Mouse (Mus musculus): ENCODE measurements at regions not wholly inside any gene's neighbourhood (a gene's known extent, or its start where the extent isn't known, plus 50 kb on each side); places are given as distances from the start of the nearest gene placed in this dataset.

DNA sequence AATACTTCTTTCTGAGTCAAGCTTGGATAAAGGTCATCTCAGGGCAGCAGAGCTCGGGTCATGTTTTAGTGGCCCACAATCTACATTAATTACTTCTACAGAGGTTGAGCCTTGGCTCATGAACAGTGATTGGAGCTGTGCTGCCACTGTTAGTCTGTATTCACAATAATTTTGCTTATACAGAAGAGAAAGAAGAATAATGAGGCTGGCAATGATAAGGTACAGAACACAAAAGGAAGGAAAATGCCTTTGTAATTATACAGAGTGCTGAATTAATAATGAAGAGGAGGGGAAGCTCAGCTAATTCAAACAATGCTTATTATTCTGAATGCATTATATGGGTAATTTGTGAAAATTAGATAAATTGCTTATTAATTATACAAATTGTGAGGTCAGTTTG, 573.9 kb upstream of the Cblb start:
- ATAC-seq (ENCODE audit: insufficient number of reproducible peaks, low FRiP score, low TSS enrichment): no peak

DNA sequence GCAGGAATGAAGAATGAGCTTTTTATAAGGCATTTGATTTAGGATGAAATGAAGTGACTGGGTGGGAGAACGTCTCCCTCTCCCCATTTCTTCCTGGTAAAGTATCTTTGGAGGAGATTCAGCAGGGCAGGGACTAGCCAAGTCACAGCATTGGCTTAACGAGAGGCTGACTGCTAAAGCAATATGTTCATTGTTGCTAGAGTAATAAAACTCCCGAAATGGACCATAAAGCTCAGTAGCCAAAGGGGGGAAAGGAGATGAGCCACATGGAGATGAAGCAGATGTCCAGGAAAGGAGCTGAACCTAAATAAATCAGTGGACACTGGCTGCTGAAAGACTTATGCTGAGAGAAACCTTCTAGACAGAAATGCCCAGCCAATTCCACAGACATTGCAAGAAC, 555.3 kb upstream of the Cblb start:
- peak; percentile 98 for ATAC-seq (ENCODE audit: insufficient number of reproducible peaks, low FRiP score, low TSS enrichment)

DNA sequence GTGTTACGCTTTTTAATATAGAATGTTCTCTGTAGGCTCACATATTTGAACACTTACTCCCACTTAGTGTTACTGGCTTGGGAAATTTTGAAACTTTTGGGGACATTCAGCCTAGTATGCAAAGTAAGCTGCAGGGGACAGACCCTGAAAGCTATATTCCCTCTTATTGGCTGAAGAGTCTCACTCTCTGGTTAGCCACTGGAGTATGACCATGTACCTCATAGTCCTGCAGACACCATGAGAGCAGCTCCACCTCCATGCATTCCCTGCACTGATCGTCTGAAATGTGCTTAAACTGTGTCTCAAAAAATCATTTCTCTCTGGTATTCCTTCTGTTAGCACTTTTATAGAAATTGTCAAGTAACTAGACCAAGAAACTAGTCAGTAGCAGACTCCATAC, 534.9 kb upstream of the Cblb start:
- no peak; the same call in 1 of the 2 replicates for ATAC-seq (ENCODE audit: insufficient number of reproducible peaks, low FRiP score, low TSS enrichment)

DNA sequence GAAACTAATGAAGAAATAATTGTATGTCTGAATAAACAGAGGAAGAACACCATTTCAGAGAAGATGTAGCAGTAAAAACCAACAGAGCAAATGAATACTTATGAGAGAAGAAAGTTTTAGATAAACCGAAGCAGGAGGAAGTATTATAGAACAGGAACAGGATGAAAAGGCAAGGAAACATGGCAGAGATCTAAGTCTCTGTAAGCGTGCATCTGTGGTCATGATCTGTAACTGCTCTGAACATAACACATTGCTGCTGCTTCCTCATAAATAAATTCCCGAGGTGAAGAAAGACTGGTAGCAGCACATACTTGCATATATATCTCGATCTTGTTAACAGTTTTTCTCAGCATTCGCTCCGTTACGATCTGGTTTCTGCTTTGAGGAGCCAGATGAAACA, 533.2 kb upstream of the Cblb start:
- ATAC-seq (ENCODE audit: insufficient number of reproducible peaks, low FRiP score, low TSS enrichment): no peak

DNA sequence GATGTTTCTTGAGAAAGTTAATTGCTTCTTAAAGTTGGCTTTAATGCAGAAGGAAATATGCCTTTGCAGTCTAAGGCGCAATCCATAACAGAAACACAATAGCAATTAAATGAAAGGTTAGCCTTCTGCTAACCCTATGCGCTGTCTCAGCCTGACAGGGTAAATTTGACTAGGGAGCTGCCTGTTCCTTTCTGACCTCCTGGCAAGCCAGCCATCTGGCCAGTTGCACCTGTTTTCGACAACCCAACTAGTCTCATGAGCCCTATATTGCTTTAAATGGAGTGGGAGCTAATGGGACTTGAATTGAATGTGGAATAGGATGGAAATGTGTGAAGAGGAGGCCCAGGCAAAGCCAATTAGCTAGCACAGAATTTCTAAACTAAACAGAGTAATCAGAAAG, 513.9 kb upstream of the Cblb start:
- ATAC-seq (ENCODE audit: insufficient number of reproducible peaks, low FRiP score, low TSS enrichment): peak; percentile 99

DNA sequence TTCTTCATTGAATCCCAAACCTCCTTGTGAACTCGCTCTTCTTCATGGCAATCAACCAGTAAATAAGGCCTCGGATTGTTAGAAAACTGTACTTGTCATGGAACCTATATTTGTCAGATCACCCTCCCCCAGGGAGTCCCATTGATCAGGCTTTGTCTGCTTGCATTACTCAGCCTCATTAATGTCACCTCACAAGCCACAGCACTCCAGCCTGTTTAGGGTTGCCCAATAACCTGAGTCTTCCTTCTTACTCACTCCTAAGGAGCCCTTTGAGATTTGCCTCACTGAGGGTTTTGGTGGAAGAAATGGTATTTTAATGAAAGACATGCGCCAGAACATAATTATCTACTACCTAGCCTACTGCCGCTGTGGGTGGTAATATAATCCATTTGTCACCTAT, 510.3 kb upstream of the Cblb start:
- ATAC-seq (ENCODE audit: insufficient number of reproducible peaks, low FRiP score, low TSS enrichment): no peak

DNA sequence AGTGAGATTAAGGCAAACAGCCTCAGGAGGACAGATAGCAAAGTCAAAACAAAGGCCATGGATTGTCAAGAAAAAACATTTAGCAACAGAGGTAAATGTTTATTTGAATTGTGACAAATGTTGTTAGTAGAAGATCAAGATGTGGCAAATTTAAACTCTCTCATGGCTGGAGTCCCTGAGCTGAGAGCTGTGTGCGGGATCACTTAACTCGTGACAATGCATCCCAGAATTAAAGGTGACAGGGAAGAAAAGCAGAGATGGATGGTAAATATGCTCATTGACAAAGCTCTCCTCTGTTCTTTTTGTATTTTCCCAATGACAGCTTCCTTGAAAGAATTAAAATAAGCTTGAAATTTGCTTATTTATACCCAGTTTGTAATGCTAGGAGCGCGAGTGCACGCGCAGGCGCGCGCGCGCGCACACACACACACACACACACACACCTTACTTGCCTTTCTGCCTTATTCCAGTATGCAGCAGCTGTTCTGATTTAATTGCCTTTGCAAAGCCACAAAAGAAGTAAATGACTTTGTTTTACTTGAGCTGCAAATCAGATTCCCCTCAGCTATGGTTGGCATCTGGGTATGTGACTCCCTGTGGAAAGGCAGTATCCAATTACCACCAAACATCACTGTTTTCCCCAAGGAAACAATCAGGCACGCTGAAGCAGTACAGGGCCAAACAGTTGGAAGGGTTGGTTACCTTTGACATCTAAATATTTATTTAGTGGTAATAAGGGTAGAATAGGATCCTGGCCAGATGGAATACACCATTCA, 509.5 kb upstream of the Cblb start:
- no peak for ATAC-seq (ENCODE audit: insufficient number of reproducible peaks, low FRiP score, low TSS enrichment)

DNA sequence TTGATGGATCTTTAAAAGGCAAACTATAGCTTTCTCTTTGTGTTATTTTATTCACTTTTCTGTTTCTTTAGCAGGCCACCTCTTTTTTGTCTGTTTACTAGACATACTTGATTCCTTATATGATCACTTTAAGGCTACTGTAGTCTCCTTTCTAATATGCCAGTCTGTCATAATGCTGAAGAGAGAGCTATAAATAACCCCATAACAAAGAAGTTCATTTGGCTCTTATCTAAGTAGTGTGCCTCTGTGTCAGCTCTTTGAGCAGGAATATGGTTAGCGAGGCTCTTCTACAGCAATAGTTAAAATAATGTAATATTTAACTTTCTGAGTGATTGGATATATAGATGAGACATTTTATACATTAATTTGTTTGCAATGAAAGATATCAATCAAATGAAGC, 507.0 kb upstream of the Cblb start:
- no peak for ATAC-seq (ENCODE audit: insufficient number of reproducible peaks, low FRiP score, low TSS enrichment)

DNA sequence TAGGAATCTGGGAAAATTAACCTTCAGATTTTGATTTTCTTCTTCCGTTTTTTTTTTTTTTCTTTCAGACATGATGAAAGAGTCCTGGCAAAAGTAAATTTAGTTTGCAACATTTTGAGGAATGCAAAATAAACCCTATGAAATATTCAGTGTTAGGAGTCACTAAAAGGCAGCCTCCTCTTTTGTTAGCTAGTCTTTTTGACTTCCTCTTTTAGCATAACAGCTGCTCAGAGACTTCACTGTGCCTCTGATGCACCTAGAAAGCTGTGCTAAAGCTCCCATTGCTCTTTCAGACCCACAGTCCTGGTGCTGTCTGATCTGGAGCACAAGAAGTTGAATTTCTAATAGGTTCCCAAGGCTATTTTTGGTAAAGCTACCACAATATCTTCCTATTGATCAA, 498.5 kb upstream of the Cblb start:
- ATAC-seq (ENCODE audit: insufficient number of reproducible peaks, low FRiP score, low TSS enrichment): no peak

DNA sequence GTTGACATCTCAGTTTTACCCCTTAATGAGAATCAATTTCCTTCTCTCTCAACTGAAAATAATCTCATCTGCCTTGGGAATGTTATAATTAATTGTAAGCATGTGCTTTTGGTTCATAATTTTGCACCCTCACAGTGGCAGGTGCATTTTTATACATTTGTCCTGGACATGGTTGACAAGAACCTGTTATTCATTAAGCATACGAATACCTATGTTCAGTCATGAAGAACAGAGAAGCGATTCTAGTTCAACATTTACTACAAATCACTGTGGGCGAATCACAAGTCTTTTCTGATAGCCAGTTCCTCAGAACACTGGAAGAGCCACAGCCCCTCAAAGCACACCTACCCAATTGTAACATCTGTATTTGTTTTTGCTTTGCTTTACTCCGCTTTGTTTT, 487.3 kb upstream of the Cblb start:
- ATAC-seq (ENCODE audit: insufficient number of reproducible peaks, low FRiP score, low TSS enrichment): no peak

DNA sequence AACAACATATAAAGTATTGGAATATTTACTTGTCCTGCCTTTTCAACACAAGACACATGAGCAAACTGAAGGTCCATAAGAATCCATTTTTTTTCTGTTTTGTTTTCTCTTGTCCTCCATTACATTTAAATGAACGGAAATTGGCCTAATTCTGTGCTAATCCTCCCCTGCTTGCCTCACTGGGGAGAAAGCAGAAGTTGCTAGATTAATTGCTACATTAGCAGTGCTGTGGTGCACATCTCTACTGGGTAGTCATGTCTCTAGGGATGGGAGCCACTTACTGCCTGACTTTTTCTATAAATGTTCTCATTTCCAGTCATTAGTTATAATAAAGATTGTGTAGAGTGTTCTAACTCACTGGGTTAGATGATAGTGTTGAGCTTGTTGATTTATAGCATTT, 484.0 kb upstream of the Cblb start:
- ATAC-seq (ENCODE audit: insufficient number of reproducible peaks, low FRiP score, low TSS enrichment): no peak

DNA sequence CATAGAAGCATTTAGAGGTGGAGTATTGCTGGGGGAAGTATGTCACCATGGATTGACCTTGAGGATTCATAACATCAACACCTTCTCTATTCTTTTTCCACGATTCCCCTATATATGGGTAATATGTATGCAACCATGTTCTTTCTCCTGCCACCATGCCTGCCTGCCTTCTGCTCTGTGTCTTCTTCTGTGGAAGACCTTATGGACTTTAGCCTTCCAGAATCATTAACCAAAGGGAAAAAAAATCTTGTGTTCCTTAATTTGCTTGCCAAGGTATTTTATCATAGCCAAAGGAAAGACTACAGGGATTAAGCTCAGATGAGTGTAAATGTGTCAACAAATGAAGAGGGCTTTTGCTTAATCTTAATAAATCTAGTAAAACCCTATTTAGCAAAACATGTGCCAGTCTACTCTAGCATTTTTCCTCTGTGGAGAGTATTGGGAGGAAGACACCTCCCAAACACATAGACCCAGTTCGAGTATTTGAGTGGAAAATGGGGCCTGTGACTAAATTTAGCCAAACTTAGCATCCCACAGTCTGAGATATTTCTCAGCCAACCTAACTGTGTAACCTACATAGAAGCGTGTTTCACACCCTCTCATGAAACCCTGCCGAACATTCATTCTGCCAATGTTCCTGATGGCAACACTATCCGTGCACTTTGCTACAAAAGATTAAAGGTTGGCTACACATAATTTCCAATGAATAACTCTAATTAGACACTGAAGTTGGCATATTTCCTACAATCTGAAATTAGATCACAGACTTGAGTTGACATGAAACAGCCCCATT, 468.0 kb upstream of the Cblb start:
- ATAC-seq (ENCODE audit: insufficient number of reproducible peaks, low FRiP score, low TSS enrichment): no peak

DNA sequence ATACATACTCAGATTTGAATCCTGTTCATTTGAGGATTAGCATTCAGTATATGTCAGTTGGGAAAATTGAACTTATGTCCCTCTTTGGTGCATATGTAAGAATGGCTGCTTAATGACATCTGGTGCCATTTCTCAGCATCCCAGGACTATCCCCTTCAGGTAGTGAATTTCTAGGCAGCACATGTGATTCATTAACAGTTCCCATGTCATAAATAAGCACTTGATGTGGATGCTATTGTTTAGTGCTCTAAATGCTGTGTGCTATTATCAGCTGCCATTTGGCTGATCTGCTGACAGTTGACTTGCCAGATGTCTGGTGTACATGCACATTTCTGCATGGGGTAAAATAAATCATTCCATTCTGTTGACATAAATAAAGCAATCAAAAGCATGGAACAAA, 467.0 kb upstream of the Cblb start:
- no peak for ATAC-seq (ENCODE audit: insufficient number of reproducible peaks, low FRiP score, low TSS enrichment)

DNA sequence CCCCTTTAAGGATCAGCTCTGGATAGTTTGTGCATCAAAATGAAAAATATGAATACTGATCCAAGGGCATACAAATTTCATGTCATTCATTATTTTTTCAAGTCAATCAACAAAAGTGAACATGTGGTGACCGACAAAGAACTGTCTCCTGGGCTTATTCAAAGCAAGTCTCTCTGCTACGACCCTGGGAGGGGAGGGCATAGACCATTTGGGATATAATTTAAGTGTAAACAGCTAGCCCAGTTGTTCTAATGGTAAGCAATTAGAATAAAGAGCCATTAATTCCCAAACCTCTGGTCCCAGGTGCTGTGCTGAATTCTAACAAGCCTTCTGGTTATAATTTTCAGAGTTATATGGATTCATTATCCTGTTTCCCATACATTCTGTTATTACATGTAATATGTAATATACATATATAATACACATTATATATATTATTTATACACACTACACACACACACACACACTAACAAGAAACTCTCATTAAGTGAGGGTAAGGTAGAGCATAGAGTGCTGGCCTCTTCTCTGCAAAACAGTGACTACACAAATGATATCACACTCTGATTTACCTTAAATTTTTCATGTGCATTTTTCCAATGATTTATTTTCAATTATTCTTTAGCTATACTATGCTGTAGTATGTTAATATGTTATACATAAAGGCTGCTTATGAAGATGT, 453.0 kb upstream of the Cblb start:
- no peak for ATAC-seq (ENCODE audit: insufficient number of reproducible peaks, low FRiP score, low TSS enrichment)

DNA sequence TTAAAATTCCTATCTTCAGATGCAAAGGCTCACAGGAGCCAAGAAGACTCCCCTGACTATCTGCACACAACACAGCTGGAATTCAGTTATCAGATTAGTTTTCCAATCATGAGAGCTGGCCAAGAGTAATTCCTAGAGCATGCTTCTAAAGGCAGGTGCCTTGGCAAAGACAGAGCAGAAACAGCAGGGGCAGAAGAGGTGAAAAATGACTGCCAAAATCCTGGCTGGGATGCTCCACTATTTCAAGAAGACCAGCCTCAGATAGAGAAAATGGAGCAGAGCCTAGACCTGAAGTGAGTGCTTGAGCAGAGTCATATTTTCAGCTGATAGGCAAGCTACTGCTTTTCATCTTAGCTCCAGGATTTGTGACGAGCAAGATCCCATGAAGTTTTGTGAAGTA, 450.5 kb upstream of the Cblb start:
- peak; percentile 86 for ATAC-seq (ENCODE audit: insufficient number of reproducible peaks, low FRiP score, low TSS enrichment)

DNA sequence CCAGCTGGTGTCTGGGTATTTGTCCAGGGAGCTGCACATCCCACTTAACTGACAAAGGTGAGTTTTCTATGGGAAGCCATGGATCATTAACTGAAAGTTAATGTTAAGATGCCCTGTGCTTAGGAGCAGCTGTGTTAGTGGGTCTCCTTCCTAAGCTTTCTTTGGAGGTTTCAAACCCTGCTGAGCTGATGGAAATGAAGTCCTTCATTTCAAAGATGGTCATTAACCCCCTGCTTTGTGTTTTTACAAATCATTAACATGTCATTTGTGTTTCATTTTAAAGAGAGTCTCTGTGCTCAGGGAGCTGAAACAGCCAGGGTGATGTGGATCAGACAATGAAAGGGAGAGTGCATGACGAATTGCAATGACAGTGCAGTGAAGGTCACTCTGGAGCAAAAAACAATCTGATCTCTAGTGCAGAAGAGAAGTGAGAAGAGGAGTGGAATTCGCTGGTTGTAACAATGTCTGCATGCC, 441.1 kb upstream of the Cblb start:
- no peak for ATAC-seq (ENCODE audit: insufficient number of reproducible peaks, low FRiP score, low TSS enrichment)

DNA sequence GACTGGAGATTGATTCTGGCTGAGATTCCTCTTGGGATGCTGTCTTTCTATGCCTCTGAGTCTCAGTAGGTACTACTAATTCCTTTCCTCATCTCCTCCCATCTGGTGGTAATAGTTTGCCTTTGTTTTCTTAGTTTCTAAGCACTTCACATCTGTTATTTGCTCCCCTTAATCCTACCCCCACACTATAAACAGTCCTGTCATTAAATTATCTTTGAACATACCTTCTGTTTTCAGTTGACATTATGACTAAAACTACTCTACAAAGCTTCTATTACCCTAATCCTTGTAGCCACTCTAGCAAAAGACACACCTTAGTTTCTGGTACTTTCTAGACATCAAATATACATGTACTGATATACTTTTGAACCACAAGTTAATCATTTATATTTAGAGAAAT, 413.4 kb upstream of the Cblb start:
- ATAC-seq (ENCODE audit: insufficient number of reproducible peaks, low FRiP score, low TSS enrichment): no peak

DNA sequence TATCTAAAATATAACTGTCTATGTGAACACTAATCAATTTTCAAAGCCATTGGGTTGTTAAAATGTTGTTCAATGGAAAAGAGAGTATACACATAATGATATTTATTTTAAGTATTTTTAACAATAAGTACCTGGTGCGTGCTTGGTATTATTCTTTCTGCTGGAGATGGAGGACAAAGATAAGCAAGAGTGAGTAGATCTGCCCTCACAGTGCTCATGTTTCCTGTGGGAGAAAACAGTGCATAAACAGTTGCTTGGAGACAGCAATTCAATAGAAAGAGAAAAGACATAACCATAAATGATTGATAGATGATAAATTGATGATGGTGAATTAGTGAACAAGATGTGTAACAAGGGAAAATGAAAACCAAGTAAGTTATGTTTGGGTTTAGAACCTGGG, 384.4 kb upstream of the Cblb start:
- no peak for ATAC-seq (ENCODE audit: insufficient number of reproducible peaks, low FRiP score, low TSS enrichment)

DNA sequence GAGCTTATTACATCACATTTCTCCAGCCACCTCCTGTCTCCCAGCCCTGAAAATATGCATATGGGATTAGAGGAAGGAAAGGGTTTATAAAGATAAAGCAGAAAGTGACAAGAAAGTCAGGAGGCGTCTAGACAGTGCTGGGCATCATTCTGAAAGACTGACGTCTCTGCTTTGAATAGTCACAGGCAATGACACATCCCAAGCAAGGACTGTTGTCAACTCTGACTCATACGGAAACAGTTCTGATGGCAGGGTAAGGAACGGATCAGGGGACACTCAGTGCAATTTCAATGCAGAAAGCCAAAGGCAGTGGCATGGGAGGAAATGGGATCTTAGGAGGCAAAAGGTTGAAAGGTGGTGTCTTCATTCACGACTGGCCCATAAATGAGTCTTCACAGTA, 380.9 kb upstream of the Cblb start:
- no peak for ATAC-seq (ENCODE audit: insufficient number of reproducible peaks, low FRiP score, low TSS enrichment)

DNA sequence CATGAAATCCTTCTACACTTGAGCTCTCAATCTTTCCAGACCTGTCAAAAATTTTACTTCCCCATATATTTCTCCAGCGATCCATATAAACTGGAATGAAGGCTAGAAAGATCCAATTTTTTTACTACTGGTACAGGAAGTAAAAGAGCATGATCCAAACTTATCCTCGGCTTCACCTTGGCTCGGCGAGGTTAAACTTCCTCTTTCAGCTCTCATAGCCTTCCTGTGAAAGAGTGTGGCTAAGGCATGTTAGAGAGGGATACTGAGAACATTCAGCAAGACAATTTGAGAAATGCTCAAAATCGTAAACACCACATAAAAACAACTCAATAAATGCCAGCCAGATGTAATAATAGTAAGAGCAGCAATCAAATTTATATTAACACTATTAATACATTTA, 380.3 kb upstream of the Cblb start:
- ATAC-seq (ENCODE audit: insufficient number of reproducible peaks, low FRiP score, low TSS enrichment): no peak

DNA sequence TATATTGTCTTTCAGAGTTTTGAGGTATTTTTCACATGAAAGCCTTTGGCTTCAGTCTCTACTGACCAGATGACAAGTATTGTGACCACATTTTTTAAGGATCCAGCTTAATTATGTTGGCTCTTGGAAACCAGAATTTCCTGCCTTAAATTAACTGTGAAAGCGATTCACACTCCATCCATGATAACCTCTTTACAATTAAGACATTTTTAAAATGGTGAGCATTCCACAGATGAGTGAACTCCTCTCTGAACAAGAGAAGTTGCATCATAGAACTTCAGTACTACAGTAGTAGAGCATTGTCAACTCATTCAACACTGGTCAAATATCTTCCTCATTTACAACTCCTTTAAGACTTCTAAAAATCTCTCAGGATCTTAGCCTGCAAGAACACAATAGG, 369.3 kb upstream of the Cblb start:
- ATAC-seq (ENCODE audit: insufficient number of reproducible peaks, low FRiP score, low TSS enrichment): no peak
